Mouse (Mus musculus) liver, adult 10 weeks (tissue): ENCODE results near the gene Gm7951. TPM values are rescaled to one million over a fixed set of nuclear protein-coding genes. Genes with fewer than 3 reads are reported as not detected.

Experiments
- polyA plus RNA-seq: library from polyadenylated mRNA; stranded (reverse); fragments of 350-450 nt; fragmentation: Illumina TruSeq; extraction: RNeasy Lipid Tissue Mini Kit (QIAGEN cat#74804); gene quantifications from one replicate; pipeline ENCODE4 v1.2.3, GENCODE M21; 2014; ENCODE audit warnings: low read depth, low replicate concordance

Gene Gm7951
- polyA plus RNA-seq: not detected

DNA sequence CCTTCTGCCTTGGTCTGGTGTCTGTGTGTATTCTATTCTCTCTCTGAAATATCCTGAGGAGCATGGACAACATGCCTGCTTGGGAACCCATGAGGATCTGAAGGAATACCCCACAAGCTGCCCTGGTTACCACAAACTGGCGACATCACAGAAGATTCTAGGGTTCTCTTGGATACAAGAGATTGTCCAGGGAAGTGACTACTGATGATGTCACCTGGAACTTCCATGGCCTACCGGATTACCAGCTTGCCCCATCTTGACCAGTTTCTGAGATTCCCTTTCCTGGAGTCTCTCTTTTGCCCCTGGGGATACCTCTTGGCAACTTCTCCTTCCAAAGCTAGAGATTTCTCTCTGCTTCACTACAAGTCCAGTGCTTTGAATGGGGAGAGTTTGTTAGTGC, at the start of gene Gm7951:
Gene Gm7951, minus strand, starts transcription at position 101 of the 400 bp plus-strand sequence.

DNA sequence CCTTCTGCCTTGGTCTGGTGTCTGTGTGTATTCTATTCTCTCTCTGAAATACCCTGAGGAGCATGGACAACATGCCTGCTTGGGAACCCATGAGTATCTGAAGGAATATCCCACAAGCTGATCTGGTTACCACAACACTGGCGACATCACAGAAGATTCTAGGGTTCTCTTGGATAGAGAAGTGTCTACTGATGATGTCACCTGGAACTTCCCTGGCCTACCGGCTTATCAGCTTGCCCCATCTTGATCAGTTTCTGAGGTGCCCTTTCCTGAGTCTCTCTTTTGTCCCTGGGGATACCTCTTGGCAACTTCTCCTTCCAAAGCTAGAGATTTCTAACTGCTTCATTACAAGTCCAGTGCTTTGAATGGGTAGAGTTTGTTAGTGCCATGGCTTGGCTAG, 45.4 kb upstream of the Gm7951 start, which contains the start of gene Gm17027:
Gene Gm17027, minus strand, starts transcription at position 101 of the 400 bp plus-strand sequence.

Other genes with a start within 250 kb of the Gm7951 start
- gene Gm7980, start 210.1 kb downstream of the Gm7951 start, polyA plus RNA-seq: not detected
- gene 1700049E17Rik1, start 192.4 kb downstream of the Gm7951 start, polyA plus RNA-seq: not detected
- gene 1700024B05Rik, start 173.4 kb downstream of the Gm7951 start, polyA plus RNA-seq: not detected
- gene Gm6401, start 149.4 kb downstream of the Gm7951 start, polyA plus RNA-seq: not detected
- gene Gm3543, start 134.0 kb downstream of the Gm7951 start, polyA plus RNA-seq: not detected
- not detected for gene Gm17027, start 45.3 kb upstream of the Gm7951 start, polyA plus RNA-seq
- gene Gm3573, start 73.4 kb upstream of the Gm7951 start, polyA plus RNA-seq: not detected
- not detected for gene Gm17026, start 142.7 kb upstream of the Gm7951 start, polyA plus RNA-seq
- not detected for gene Gm9611, start 180.0 kb upstream of the Gm7951 start, polyA plus RNA-seq
- not detected for gene Gm7995, start 192.8 kb upstream of the Gm7951 start, polyA plus RNA-seq